Mouse (Mus musculus) C2C12 (cell line): ENCODE measurements at regions not wholly inside any gene's neighbourhood (a gene's known extent, or its start where the extent isn't known, plus 50 kb on each side); places are given as distances from the start of the nearest gene placed in this dataset.

ENCODE experiments used
- H3K27me3 ChIP-seq: one replicate; pipeline ENCODE4 v1.6.1; 2011; ENCODE audit not compliant: control insufficient read depth, insufficient read depth, insufficient read length
- H3K36me3 ChIP-seq: one replicate; pipeline ENCODE4 v1.6.1; 2011; ENCODE audit not compliant: control insufficient read depth, insufficient read depth
- H3K4me3 ChIP-seq: one replicate; pipeline ENCODE4 v1.5.1; 2011; ENCODE audit warnings: mild to moderate bottlenecking, control low read depth; ENCODE audit not compliant: poor library complexity, insufficient read depth, severe bottlenecking
- H3K79me2 ChIP-seq: one replicate; pipeline ENCODE4 v1.6.1; 2011; ENCODE audit not compliant: control insufficient read depth, insufficient read depth
- H3K79me3 ChIP-seq: one replicate; pipeline ENCODE4 v1.6.1; 2011; ENCODE audit warnings: low read depth, control low read depth
- H3ac ChIP-seq: one replicate; pipeline ENCODE3; 2011; ENCODE audit warnings: low read depth; ENCODE audit not compliant: control insufficient read depth, insufficient read length
- CEBPB ChIP-seq: IDR thresholded peaks from one replicate; pipeline ENCODE4 v1.6.1; 2011; ENCODE audit warnings: low read depth, mild to moderate bottlenecking, control low read depth, moderate library complexity
- CTCF ChIP-seq: IDR thresholded peaks from one replicate; pipeline ENCODE4 v1.5.1; 2011; ENCODE audit not compliant: control insufficient read depth, insufficient read depth, insufficient read length
- FOSL1 ChIP-seq: IDR thresholded peaks from one replicate; pipeline ENCODE4 v1.8.0; 2011; ENCODE audit warnings: mild to moderate bottlenecking, low read length; ENCODE audit not compliant: poor library complexity, insufficient read depth, severe bottlenecking
- MAX ChIP-seq: IDR thresholded peaks from one replicate; pipeline ENCODE4 v1.6.1; 2011; ENCODE audit warnings: mild to moderate bottlenecking, control low read depth
- MYOD1 ChIP-seq: IDR thresholded peaks from one replicate; pipeline ENCODE4 v1.6.1; 2011; ENCODE audit warnings: low read depth; ENCODE audit not compliant: control insufficient read depth, insufficient read length
- MYOG ChIP-seq: IDR thresholded peaks from one replicate; pipeline ENCODE4 v1.6.1; 2011; ENCODE audit not compliant: control insufficient read depth, insufficient read length; ENCODE audit errors: extremely low read depth
- USF1 ChIP-seq: IDR thresholded peaks from one replicate; pipeline ENCODE4 v1.6.1; 2011; ENCODE audit warnings: low read depth, mild to moderate bottlenecking, control low read depth, moderate library complexity

GRCm38 (mm10) chr16:3231566-3231965, 359.3 kb upstream of the Olfr161 start:
- Histone ChIP-seq H3K36me3 (no peaks in the 10 kb centered on the region), H3K4me3 (no peak overlapping the region), H3K27me3 (no peaks in the 10 kb centered on the region), H3K79me3 (no peaks in the 10 kb centered on the region), H3K79me2 (no peaks in the 10 kb centered on the region), H3ac (no peak overlapping the region)
- TF ChIP-seq CTCF: no peak
- no peak for TF ChIP-seq CEBPB
- TF ChIP-seq MAX: no peak
- no peak for TF ChIP-seq MYOG
- no peak for TF ChIP-seq MYOD1
- no peak for TF ChIP-seq FOSL1
- no peak for TF ChIP-seq USF1

GRCm38 (mm10) chr16:3232610-3233009, 358.2 kb upstream of the Olfr161 start:
- H3K79me3 ChIP-seq: no peaks in the 10 kb centered on the region
- no peaks in the 10 kb centered on the region for H3K27me3 ChIP-seq
- TF ChIP-seq CEBPB (no peak), USF1 (no peak), CTCF (no peak)
- no peak overlapping the region for H3ac ChIP-seq
- no peak overlapping the region for H3K4me3 ChIP-seq
- H3K79me2 ChIP-seq: no peaks in the 10 kb centered on the region
- H3K36me3 ChIP-seq: no peaks in the 10 kb centered on the region

- Histone ChIP-seq H3K4me3 (no peak overlapping the region), H3K27me3 (no peaks in the 10 kb centered on the region), H3K79me2 (no peaks in the 10 kb centered on the region), H3ac (no peak overlapping the region), H3K36me3 (no peaks in the 10 kb centered on the region), H3K79me3 (no peaks in the 10 kb centered on the region)
- TF ChIP-seq MAX (no peak), MYOD1 (no peak), USF1 (no peak), MYOG (no peak), FOSL1 (no peak), CEBPB (no peak), CTCF (no peak)
Observed at GRCm38 (mm10) chr16:3234063-3234462, 356.8 kb upstream of the Olfr161 start.

GRCm38 (mm10) chr16:3240982-3241719, 349.7 kb upstream of the Olfr161 start:
- H3K79me3 ChIP-seq: no peaks in the 10 kb centered on the region
- TF ChIP-seq MAX: no peak
- TF ChIP-seq CEBPB: no peak
- no peak for TF ChIP-seq MYOG
- TF ChIP-seq CTCF: no peak
- no peak for TF ChIP-seq MYOD1
- no peak for TF ChIP-seq FOSL1
- TF ChIP-seq USF1: no peak
- H3ac ChIP-seq: no peak overlapping the region
- no peaks in the 10 kb centered on the region for H3K79me2 ChIP-seq
- H3K4me3 ChIP-seq: no peak overlapping the region
- no peaks in the 10 kb centered on the region for H3K36me3 ChIP-seq
- no peaks in the 10 kb centered on the region for H3K27me3 ChIP-seq

- H3K27me3 ChIP-seq: no peaks in the 10 kb centered on the region
- no peaks in the 10 kb centered on the region for H3K79me2 ChIP-seq
- TF ChIP-seq CTCF: no peak
- TF ChIP-seq MYOG: no peak
- TF ChIP-seq CEBPB: no peak
- TF ChIP-seq FOSL1: no peak
- no peak overlapping the region for H3K4me3 ChIP-seq
- no peak overlapping the region for H3ac ChIP-seq
- no peaks in the 10 kb centered on the region for H3K79me3 ChIP-seq
- no peaks in the 10 kb centered on the region for H3K36me3 ChIP-seq
Observed at GRCm38 (mm10) chr16:3241939-3242338, 348.9 kb upstream of the Olfr161 start.

GRCm38 (mm10) chr16:3246422-3246821, 344.4 kb upstream of the Olfr161 start:
- Histone ChIP-seq H3K4me3 (no peak overlapping the region), H3K36me3 (no peaks in the 10 kb centered on the region), H3K79me3 (no peaks in the 10 kb centered on the region), H3ac (no peak overlapping the region), H3K79me2 (no peaks in the 10 kb centered on the region), H3K27me3 (no peaks in the 10 kb centered on the region)
- TF ChIP-seq FOSL1: no peak
- TF ChIP-seq MYOD1: no peak
- no peak for TF ChIP-seq MYOG
- no peak for TF ChIP-seq CTCF
- no peak for TF ChIP-seq USF1
- TF ChIP-seq MAX: no peak
- no peak for TF ChIP-seq CEBPB
